Mouse (Mus musculus) kidney, postnatal 25 days (tissue): Measurements from ENCODE around the gene Lipn.

Experiments used
- DNase-seq, 2 experiments: peaks; one replicate each; pipeline ENCODE4 v3.0.0; 2021; ENCODE audit warnings: mixed read lengths in 2 of 2

Lipn gene

GRCm38 (mm10) chr19:34066779-34067472 lies at the start of gene Lipn:
Gene Lipn (plus strand): TSS chr19:34067358.
- DNase-seq, result no peak

DNA sequence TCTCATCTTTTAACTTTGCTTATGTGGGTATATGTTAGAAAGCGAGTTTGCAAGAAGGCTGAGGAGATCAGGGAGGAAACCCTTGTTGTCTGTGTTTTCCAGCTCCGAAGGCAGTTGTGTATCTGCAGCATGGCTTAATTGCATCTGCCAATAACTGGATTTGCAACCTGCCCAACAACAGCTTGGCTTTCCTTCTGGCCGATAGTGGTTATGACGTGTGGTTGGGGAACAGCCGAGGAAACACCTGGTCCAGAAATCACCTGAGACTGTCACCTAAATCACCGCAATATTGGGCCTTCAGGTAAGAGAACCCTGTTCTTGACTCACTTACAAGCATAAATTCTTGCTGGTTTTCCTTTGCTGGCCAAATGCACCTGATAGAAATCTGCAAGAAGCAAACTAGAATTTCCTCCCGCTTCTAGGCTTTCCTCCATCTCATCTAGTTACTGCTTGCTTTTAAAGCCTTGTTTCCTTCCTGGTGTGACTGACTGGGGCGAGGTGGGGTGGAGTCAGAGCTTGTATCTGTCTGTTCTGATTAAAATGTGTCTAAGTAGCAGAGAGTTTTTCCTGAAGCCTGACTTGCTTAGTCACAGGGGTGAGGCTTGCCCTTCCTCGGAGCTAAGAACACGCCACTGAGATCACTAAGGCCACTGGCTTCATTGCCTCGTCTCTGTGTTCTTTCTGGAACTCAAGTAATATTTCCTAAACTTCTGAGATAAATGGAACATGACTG lies 45.6 kb upstream of the Lipn start:
- no peak for DNase-seq

- DNase-seq, result no peak
Observed at GRCm38 (mm10) chr19:34022759-34023158, 44.4 kb upstream of the Lipn start.

DNA sequence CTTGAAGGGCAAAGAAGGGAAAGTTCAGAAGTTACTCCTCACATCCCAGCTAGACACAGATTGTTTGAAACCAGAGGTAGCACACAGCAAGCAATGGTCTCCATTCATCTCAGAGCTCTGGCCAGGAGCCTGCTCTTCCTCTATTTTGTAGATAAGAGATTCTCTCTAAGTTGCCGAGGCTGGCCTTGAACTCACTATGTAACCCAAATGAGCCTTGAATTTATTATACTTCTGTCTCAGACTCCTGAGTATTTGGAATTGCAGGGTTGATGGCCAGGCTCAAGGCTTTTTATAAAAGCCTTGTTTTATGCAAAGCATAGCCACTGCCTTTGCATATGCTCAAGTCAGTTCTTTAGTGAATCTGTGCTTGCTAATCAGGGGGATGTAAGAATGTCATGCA lies 27.4 kb upstream of the Lipn start:
- no peak for DNase-seq

DNA sequence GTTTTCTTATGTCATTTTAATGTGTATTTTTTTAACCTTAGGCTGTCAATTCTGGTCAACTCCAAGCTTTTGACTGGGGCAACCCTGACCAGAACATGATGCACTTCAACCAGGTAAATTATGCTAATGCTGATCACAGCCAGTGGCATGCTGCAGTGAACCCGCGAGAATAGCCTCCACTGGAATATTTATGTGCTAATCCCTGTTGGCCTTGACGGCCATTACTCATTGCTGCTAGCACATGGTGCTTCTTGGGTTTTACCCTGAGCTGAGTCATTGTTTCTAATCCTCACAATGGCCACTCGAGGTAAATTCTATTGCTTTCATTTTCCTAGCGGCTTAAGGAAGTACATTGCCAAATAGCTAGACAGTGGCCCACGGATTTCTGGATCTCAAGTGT lies 24.1 kb upstream of the Lipn start:
- DNase-seq, result no peak

DNA sequence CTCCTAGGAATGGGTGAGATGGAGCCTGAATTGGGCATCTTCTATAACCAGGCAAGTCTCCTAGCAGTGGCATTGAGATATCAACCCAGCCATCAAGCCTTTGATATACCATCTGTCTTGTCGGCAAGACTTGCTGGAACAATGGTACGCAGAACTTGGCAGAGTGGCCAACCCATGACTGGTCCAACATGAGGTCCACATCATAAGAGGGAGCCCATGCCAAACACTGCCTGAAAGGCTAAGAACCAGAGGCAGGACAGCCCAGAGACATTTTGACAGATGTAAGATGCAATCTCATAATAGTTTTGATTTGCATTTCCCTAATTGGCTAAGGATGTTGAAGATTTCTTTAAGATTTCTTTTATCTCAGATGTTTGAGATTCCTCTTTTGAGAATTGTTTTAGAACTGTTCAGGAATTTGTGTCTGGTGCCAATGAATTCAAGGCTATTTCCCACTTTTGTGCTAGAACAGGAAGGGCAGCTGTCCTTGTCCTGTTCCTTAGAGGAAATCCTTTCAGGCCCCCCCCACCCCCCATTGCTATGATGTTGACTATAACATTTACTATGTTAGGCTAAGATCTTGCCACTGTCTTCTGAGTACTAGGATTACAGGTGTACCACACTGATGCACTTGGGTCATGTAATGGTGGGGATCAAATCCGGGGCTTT lies 17.7 kb upstream of the Lipn start:
- peak; percentile 14 to 41 for DNase-seq

- peak in 1 of 2 experiments; percentile 12 for DNase-seq
Observed at GRCm38 (mm10) chr19:34051502-34051901, 15.7 kb upstream of the Lipn start.

GRCm38 (mm10) chr19:34063547-34063946 lies 3.6 kb upstream of the Lipn start:
- no peak for DNase-seq

- DNase-seq, result no peak
Observed at GRCm38 (mm10) chr19:34064059-34064458, 3.1 kb upstream of the Lipn start.

- DNase-seq, result no peak
Observed at GRCm38 (mm10) chr19:34074239-34074638, 7.1 kb downstream of the Lipn start.

DNA sequence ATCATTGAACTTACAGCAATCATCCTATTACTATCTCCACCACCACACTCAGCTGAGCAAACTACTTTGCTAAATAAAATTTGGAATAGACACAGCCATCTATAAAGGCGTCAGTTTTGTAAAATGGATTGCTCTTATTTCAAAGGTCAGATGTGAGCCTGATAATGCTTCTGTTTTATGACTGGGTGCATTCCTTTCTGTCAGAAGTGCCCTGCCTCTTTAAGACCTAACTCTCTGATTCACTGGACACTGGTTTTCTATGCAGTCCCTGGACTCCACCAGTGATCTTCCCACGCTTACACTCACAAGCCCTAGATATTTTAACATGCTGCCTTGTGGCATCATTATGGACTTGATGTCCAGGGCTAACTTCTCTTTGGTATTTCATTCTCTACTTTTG lies 11.0 kb downstream of the Lipn start:
- DNase-seq, result no peak

DNA sequence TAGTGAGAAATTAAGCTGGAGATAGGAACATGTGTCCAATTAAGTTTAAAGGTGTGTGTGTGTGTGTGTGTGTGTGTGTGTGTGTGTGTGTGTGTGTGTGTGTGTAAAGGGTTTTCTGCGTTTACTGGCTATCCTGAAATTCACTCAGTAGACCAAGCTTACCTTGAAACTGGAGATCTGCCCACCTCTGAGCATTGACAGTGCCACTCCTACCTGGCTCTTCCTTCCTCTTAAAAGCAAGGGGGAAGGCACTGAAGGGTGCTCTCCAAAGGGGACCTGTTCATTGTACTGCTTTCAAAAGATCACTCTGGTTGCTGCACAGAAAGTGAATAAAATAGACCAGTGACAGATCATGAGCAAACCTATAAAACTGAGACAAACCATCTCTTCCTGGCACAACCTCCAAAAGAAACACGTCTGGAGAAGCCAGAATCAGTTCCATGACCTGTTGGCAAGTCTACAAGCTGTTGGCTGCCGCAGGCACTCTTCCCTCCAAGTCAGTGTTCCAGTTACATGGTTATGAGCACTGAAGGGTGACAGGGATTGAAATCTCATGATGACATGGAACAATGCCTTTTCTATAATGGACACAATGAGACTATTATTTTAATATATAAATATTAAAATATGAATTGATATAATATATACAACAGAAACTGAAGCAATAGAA lies 22.0 kb downstream of the Lipn start:
- peak; percentile 29 to 42 for DNase-seq

DNA sequence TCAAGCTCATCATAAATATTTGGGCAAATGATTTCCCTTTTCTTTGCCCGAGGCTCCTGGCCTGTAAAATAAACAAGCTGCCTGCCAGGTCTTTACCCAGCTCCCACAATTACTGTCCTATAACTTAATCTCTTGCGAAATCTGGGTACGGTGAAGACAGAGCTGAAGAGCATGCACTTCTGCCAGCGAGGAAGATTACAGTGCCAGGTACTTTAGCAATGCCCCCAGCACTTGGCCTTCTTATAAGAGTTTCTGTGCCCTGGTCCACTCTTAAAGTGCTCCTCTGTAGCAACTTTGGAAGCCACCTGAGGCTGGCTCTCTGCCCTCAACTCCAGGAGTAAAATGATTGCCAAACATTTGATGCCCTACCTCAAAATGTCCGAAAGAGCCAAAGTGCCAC lies 28.2 kb downstream of the Lipn start:
- DNase-seq, result no peak

DNA sequence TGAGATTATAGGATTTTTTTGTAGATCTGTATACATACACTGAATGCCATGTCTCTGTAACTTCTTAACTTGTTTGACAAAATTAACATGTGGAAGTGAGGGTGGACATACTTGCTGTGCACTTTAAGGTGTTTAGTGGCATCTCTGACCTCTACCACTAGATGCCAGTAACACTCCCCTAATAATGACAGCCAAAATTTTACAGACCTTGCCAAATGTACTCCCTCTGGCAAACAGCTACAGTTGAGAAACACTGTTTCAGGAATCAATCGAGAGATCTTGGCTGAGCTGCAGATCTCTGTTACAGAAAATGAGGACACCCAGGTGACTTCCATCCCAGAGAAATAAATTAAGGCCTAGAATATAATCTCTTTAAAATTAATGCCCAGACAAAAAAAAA lies 29.1 kb downstream of the Lipn start:
- no peak for DNase-seq

- DNase-seq, result no peak
Observed at GRCm38 (mm10) chr19:34100633-34101032, 33.5 kb downstream of the Lipn start, which contains the start of gene Lipm. Gene Lipm (plus strand): TSS chr19:34100933.

DNA sequence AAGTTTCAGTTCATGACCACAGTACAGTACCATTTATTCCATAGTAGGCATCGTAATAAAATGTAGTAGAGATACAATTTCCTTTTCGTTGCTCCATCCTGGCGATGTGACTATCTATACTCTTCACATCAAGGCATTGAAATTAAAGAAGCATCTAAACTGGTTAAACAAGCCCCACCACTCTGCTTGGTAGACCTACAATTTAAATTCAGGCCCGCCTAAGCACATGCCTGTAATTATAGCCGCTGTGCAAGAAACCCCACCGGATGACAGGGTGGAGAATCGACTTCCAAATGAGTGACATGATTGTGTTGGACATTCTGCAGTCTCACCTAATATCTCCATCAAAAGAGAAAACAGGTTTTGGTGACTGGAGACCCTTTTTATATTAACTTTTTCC lies 34.7 kb downstream of the Lipn start:
- no peak for DNase-seq

GRCm38 (mm10) chr19:34104841-34105240 lies 37.7 kb downstream of the Lipn start:
- DNase-seq, result no peak

DNA sequence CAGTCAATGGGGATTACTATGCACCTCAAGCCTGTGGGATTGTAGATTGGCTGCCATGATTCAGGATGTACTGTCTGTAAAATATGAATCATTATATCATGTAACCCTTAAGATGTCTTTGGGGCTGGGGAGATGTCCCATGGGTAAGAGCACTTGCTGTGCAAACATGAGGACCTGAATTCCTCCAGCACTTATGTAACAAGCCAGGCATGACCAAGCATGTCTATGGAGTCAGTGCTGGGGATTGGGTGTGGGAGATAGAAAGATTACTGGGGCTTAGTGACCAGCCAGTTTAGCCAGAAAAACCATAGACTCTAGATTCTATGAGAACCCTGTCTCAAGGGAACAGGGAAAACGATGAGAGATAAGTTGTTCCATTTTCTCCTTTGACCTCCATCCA lies 51.9 kb downstream of the Lipn start:
- DNase-seq, result no peak

GRCm38 (mm10) chr19:34119653-34120052 lies 52.5 kb downstream of the Lipn start:
- DNase-seq, result no peak

DNA sequence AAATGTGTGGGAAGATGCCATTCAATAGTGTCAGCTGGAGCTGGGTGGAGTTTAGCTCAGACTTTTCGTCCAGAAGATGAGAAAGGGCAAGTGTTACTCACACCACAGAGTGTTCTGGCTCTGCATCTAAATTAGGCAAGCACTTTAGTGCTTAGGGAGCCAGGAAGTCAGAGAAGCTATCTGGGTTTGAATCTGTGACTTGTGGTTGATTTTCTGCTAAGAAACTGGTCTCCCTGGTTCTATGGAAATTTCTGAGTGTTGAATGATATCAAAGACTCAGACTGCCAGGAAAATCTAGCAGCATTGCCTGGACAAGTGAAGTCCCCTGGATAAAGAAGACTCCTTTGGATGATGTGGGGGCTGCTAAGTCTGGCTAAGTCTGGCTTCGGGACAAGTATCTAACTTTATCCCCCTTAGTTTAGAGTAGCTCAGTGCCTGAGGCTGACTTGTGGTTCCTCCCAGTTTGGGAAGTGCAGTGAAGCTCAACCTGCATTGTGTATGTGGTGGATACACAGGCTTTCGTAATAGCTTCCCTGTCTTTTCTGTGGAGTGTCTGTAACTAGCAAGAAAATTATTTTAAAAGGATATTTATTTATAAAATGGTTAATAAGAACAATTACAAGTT lies 53.1 kb downstream of the Lipn start:
- DNase-seq, result no peak
